Mouse (Mus musculus): Measurements from ENCODE around the gene Znfx1. TPM values are rescaled to one million over a fixed set of nuclear protein-coding genes. Genes with fewer than 3 reads are reported as not detected.

Gene Znfx1
- polyA plus RNA-seq, 2 experiments: 6.7 to 7.7 TPM

DNA sequence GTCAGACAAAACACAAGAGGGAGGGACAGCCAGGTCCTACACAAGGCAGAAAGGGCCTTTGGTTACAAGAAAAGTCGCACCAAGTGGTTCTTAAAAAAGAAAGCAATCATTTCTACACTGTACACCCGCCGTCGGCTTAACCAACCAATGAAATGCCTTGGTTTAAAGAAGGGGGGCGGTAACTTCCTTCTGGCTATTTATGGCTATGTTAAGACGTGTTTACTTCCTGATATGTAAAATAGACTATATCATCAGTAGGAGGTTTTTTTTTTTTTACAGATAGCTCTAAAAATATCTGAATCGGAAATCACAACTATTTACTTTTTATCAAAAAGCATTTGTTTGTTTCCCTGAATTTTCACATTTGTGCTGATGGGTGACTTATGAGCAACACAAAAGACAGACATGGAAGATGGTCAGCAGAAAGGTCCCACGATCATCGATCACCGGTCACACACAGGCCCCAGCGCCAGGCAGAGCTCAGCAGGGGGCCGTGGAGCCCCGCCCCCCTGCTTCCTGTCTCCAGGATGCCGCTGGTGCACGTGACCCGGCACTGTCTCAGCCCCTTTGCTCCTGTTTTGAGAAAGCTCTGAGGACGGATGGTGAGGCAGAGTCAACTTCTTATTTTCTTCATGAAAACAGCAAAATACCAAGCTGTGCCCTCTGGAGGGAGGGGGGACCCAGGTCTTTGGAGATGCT lies 39.1 kb upstream of the Znfx1 start:
- Histone ChIP-seq H3K4me2 (ENCODE audit: low read depth) (peak overlapping the region; percentile 56), H3K27ac (no peak overlapping the region), H3K4me3 (ENCODE audit: insufficient read depth in 1 of 2, low read depth in 2 of 2, low read length in 2 of 2) (peak overlapping the region in 1 of 2 experiments; percentile 34; a peak in 2 of 4 replicates), H3K9me3 (ENCODE audit: control insufficient read depth, low read length) (no peaks in the 10 kb centered on the region), H3K4me1 (replicated peaks; ENCODE audit: control insufficient read depth in 2 of 2, insufficient read depth in 2 of 2, low read length in 1 of 2) (no peaks in the 10 kb centered on the region), H3K27me3 (ENCODE audit: control insufficient read depth, insufficient read depth, low read length) (no peaks in the 10 kb centered on the region), H3K36me3 (replicated peaks; ENCODE audit: control insufficient read depth, insufficient read depth, low read depth) (no peaks in the 10 kb centered on the region), H3K9ac (replicated peaks) (0 out of 2 replicates have a peak overlapping the region, but pooled peaks have one; percentile 9)
- no peak for TF ChIP-seq EP300 (IDR thresholded peaks at IDR 0.05; ENCODE audit: low read depth)
- TF ChIP-seq CTCF (IDR thresholded peaks at IDR 0.05; ENCODE audit: low read depth): no peak
- peak; percentile 27 to 37 (median 30) for DNase-seq (ENCODE audit: low read depth in 3 of 3, low spot score in 3 of 3)
- 27% methylated on average over 17 of the region's 17 CpGs for whole genome bisulfite sequencing (ENCODE audit: insufficient replicate concordance)
- peak; percentile 58; the same call in 1 of the 2 replicates for ATAC-seq (ENCODE audit: insufficient read depth)

DNA sequence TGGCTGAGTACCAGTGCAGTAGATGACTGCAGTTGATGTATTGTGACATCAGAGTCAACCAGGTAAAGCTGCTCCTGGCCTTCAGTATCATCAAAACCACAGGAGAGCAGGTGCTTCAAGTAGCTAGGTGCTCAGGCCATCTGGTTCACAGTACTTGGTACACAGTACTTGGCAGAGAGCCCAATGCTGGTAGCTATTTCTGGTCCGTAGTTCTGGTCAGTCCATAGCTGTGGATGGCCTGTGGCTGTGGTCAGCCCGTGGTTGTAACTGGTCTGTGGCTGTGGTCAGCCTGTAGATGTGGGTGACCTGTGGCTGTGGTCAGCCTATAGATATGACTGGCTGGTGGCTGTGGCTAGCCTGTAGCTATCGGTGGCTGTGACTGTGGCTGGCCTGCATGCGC lies 31.9 kb upstream of the Znfx1 start:
- Histone ChIP-seq H3K9me3 (ENCODE audit: control insufficient read depth, low read length) (no peaks in the 10 kb centered on the region), H3K36me3 (replicated peaks; ENCODE audit: control insufficient read depth, insufficient read depth, low read depth) (no peaks in the 10 kb centered on the region), H3K27me3 (ENCODE audit: control insufficient read depth, insufficient read depth, low read length) (no peaks in the 10 kb centered on the region), H3K4me1 (replicated peaks; ENCODE audit: control insufficient read depth in 2 of 2, insufficient read depth in 2 of 2, low read length in 1 of 2) (0 out of 4 replicates have a peak, but pooled peaks cover 0 to 2% of the 10 kb centered on the region in 2 experiments), H3K27ac (no peak overlapping the region), H3K4me3 (ENCODE audit: insufficient read depth in 1 of 2, low read depth in 2 of 2, low read length in 2 of 2) (no peak overlapping the region), H3K4me2 (ENCODE audit: low read depth) (no peak overlapping the region), H3K9ac (replicated peaks) (no peak overlapping the region)
- 52% methylated on average over 4 of the region's 4 CpGs for WGBS (ENCODE audit: insufficient replicate concordance)
- ATAC-seq (ENCODE audit: insufficient read depth): no peak
- no peak for TF ChIP-seq EP300 (IDR thresholded peaks at IDR 0.05; ENCODE audit: low read depth)
- TF ChIP-seq CTCF (IDR thresholded peaks at IDR 0.05; ENCODE audit: low read depth): no peak
- no peak for DNase-seq (ENCODE audit: low read depth in 3 of 3, low spot score in 3 of 3)

DNA sequence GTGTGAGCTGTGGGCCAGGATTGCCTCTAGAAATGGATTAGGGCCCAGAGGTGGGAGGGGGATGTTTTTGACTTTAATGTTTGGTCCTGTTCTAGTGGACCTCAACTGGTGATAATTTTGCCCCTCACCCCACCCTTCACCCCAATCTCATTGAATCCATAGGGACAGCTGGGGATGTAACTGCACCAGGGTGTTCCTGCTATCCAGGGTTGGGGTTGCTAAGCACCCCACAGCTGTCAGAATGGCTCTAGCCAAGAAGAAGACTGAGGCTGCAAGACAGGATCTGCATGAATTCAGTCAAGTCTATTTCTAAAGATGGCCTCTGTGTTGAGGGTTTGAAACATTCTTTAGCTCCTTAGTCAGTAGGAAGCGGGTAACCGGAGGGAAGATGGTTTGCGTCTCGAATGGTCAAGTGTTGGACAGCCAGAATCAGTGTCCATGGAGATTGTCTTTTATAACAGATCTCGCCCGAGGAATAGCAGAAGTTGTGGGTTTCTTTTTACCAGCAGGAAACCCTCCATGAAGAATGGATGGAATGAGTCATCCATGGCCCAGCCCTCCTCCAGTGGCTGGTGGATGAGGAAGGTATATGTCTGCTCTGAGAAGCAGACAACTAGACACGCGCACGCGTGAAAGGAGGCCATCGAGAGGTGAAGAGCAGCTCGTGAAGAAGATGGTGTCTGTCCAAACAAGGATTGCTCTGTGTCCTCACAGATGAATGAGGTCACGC lies 30.5 kb upstream of the Znfx1 start:
- WGBS (ENCODE audit: insufficient replicate concordance): 13% methylated on average over 13 of the region's 13 CpGs
- no peaks in the 10 kb centered on the region for H3K9me3 ChIP-seq (ENCODE audit: control insufficient read depth, low read length)
- no peak for ATAC-seq (ENCODE audit: insufficient read depth)
- TF ChIP-seq CTCF (IDR thresholded peaks at IDR 0.05; ENCODE audit: low read depth): no peak
- no peak for TF ChIP-seq EP300 (IDR thresholded peaks at IDR 0.05; ENCODE audit: low read depth)
- no peak overlapping the region for H3K4me3 ChIP-seq (ENCODE audit: insufficient read depth in 1 of 2, low read depth in 2 of 2, low read length in 2 of 2)
- no peaks in the 10 kb centered on the region for H3K27me3 ChIP-seq (ENCODE audit: control insufficient read depth, insufficient read depth, low read length)
- H3K9ac ChIP-seq (replicated peaks): no peak overlapping the region
- no peak overlapping the region for H3K4me2 ChIP-seq (ENCODE audit: low read depth)
- peak in 1 of 3 experiments; percentile 39 for DNase-seq (ENCODE audit: low read depth in 3 of 3, low spot score in 3 of 3)
- H3K4me1 ChIP-seq (replicated peaks; ENCODE audit: control insufficient read depth in 2 of 2, insufficient read depth in 2 of 2, low read length in 1 of 2): 0 out of 4 replicates have a peak, but pooled peaks cover 0 to 2% of the 10 kb centered on the region in 2 experiments
- H3K36me3 ChIP-seq (replicated peaks; ENCODE audit: control insufficient read depth, insufficient read depth, low read depth): no peaks in the 10 kb centered on the region
- no peak overlapping the region for H3K27ac ChIP-seq

DNA sequence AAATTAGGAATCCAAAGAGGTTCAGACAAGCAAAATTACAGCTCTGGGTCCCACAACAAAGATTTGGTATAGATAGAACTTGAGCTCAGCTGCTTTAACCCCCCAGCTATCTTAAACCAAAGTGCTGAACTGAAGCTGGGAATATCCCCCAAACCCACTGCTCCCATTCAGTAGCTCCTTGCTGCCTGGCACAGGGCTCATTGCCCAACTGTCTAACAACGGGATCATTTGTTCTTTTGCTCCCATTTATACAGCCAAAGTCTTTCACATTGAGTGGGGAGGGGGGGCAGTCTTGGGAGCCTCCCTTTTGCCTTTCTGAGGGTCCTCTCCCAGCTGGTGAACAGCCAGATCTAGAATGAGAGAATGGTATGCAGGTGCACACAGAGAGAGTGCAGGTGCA lies 27.5 kb upstream of the Znfx1 start:
- Histone ChIP-seq H3K27ac (no peak overlapping the region), H3K9me3 (ENCODE audit: control insufficient read depth, low read length) (no peaks in the 10 kb centered on the region), H3K27me3 (ENCODE audit: control insufficient read depth, insufficient read depth, low read length) (no peaks in the 10 kb centered on the region), H3K4me3 (ENCODE audit: insufficient read depth in 1 of 2, low read depth in 2 of 2, low read length in 2 of 2) (no peak overlapping the region), H3K4me1 (replicated peaks; ENCODE audit: control insufficient read depth in 2 of 2, insufficient read depth in 2 of 2, low read length in 1 of 2) (0 out of 4 replicates have a peak, but pooled peaks cover 0 to 2% of the 10 kb centered on the region in 2 experiments), H3K36me3 (replicated peaks; ENCODE audit: control insufficient read depth, insufficient read depth, low read depth) (no peaks in the 10 kb centered on the region), H3K4me2 (ENCODE audit: low read depth) (no peak overlapping the region), H3K9ac (replicated peaks) (no peak overlapping the region)
- WGBS (ENCODE audit: insufficient replicate concordance): 38% methylated on average over 1 of the region's 1 CpGs
- no peak for TF ChIP-seq CTCF (IDR thresholded peaks at IDR 0.05; ENCODE audit: low read depth)
- no peak for TF ChIP-seq EP300 (IDR thresholded peaks at IDR 0.05; ENCODE audit: low read depth)
- ATAC-seq (ENCODE audit: insufficient read depth) (no peak), DNase-seq (ENCODE audit: low read depth in 3 of 3, low spot score in 3 of 3) (no peak)

DNA sequence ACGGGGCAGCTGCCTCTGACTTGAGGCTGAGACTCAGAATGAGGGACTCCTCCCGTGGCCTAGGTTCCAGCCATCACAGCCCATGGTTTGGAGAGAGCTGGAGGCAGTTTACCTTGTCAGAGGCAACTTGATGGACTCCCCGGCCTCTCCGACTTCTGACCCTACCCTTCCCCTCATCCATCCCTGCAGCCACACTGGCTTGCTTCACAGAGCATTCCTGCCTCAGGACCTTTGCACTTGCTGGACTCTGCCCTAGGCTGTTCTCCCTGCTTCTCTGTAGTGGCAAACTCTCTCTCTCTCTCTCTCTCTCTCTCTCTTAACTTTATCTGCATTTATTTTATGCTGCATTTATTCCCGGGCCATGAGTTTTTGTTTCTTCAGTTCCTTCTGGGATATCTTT lies 24.0 kb upstream of the Znfx1 start:
- Histone ChIP-seq H3K9ac (replicated peaks) (no peak overlapping the region), H3K27ac (no peak overlapping the region), H3K4me1 (replicated peaks; ENCODE audit: control insufficient read depth in 2 of 2, insufficient read depth in 2 of 2, low read length in 1 of 2) (no peaks in the 10 kb centered on the region), H3K9me3 (ENCODE audit: control insufficient read depth, low read length) (no peaks in the 10 kb centered on the region), H3K36me3 (replicated peaks; ENCODE audit: control insufficient read depth, insufficient read depth, low read depth) (no peaks in the 10 kb centered on the region), H3K4me3 (ENCODE audit: insufficient read depth in 1 of 2, low read depth in 2 of 2, low read length in 2 of 2) (no peak overlapping the region), H3K27me3 (ENCODE audit: control insufficient read depth, insufficient read depth, low read length) (no peaks in the 10 kb centered on the region), H3K4me2 (ENCODE audit: low read depth) (no peak overlapping the region)
- 57% methylated on average over 5 of the region's 5 CpGs for WGBS (ENCODE audit: insufficient replicate concordance)
- TF ChIP-seq EP300 (IDR thresholded peaks at IDR 0.05; ENCODE audit: low read depth) (no peak), CTCF (IDR thresholded peaks at IDR 0.05; ENCODE audit: low read depth) (no peak)
- ATAC-seq (ENCODE audit: insufficient read depth): no peak
- no peak for DNase-seq (ENCODE audit: low read depth in 3 of 3, low spot score in 3 of 3)

All from liver, embryonic 14.5 days (tissue).